ENCODE assay signal across 12 mouse cellular contexts in the genomic region with DNA sequence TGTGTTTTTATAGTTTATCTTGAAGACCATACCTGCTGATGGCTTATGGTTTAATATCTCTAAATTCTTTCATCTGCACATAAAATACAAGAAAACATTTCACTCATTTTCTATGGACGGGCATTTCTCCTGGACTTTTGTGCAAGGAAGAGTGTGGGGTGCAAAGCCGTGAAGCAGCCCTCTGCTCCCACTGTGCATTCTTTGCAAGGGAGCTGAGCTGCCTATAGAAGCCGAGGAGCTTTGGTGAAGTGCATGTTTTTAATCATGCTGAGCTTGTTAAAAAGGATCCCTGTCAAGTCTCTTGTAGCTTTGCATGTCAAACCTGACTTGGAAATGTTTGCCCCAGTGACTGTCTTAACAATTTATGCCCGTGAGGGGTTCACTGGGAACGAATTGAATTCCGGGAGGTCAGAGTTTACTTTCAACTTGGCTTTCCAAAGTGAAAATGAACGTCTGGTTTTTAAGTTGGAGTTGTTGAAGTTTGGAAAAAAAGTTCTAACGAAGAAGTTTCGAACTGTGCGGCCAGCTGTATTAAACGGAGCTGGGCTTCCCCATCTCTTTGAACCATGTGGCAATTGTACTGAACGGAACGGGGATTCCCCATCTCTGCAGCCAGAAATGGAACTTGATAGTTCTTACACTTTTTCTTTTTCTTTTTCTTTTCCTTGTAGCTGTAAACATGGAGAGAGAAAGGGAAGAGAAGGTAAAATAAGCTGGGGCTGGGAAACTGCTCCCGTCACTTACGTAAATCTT. TPM values are rescaled to one million over a fixed set of nuclear protein-coding genes. Genes with fewer than 3 reads are reported as not detected.
DNase-seq lines count a peak whose midpoint lies in the region; ATAC-seq and TF ChIP-seq lines count a peak whose summit lies in the region.
"Had no signal": no experiment of that assay in that cellular context is flagged by ENCODE, and none has a peak within 500 bp of the region (broad histone marks: within the 10 kb centered on the region; RNA-seq: fewer than 3 reads in every experiment).

No protein-coding gene starts in this region.

- peak overlapping the region; percentile 3 for H3K4me3 ChIP-seq in embryonic facial prominence, embryonic 14.5 days (ENCODE audit: low read depth, low read length)
- H3K4me3 ChIP-seq in limb, embryonic 14.5 days (replicated peaks; ENCODE audit: low read length) = no peak overlapping the region
- H3K4me3 ChIP-seq: gastrocnemius, adult 2 months; heart, embryonic 15.5 days had no signal

- TF ChIP-seq POLR2A in brain, embryonic 14.5 days (IDR thresholded peaks at IDR 0.05; ENCODE audit: borderline replicate concordance, extremely low read depth, insufficient read depth, insufficient read length, poor library complexity, severe bottlenecking) = no peak
- no peak for TF ChIP-seq POLR2A in limb, embryonic 14.5 days (IDR thresholded peaks at IDR 0.05; ENCODE audit: borderline replicate concordance, extremely low read depth, insufficient read depth, insufficient read length)

- peak overlapping the region; percentile 5; the same call in 1 of the 2 replicates for H3K9ac ChIP-seq in embryonic facial prominence, embryonic 14.5 days (ENCODE audit: low read depth, low read length)
- H3K9ac ChIP-seq in limb, embryonic 14.5 days (ENCODE audit: low read depth, low read length, severe bottlenecking) = no peak overlapping the region
- H3K9ac ChIP-seq: heart, embryonic 15.5 days had no signal

- peak; percentile 34 for DNase-seq in kidney, adult 9 months
- no peak for DNase-seq in kidney, postnatal 25 days
- DNase-seq in brain, embryonic 14.5 days (ENCODE audit: low read depth) = peak; percentile 50
- DNase-seq in embryonic facial prominence, embryonic 14.5 days (ENCODE audit: low spot score) = peak; percentile 80
- peak; percentile 58 for DNase-seq in limb, embryonic 14.5 days (ENCODE audit: low spot score)
- DNase-seq in adrenal gland, adult 2 months = no peak
- DNase-seq in c-Kit-positive CD71-positive TER-119-positive erythroid progenitor cells, embryonic 14.5 days (ENCODE audit: low spot score) = no peak
- DNase-seq: gastrocnemius, adult 2 months; lung, postnatal 4 days; right cerebral cortex, postnatal 25 days; thymus, adult 18-20 months had no signal

- peaks cover 10% of the 10 kb centered on the region; the same call in 1 of the 2 replicates for H3K4me1 ChIP-seq in embryonic facial prominence, embryonic 14.5 days (ENCODE audit: control insufficient read depth, insufficient read depth, low read length)
- H3K4me1 ChIP-seq in limb, embryonic 14.5 days (ENCODE audit: control insufficient read depth, insufficient read depth, low read length) = peaks cover 4% of the 10 kb centered on the region; the same call in 1 of the 2 replicates
- H3K4me1 ChIP-seq: heart, embryonic 15.5 days had no signal

- H3K4me2 ChIP-seq in embryonic facial prominence, embryonic 14.5 days (ENCODE audit: low read depth, low read length) = peak overlapping the region; percentile 44
- peak overlapping the region; percentile 14 for H3K4me2 ChIP-seq in limb, embryonic 14.5 days (replicated peaks; ENCODE audit: low read depth, low read length, severe bottlenecking)
- H3K4me2 ChIP-seq: heart, embryonic 15.5 days had no signal

- WGBS in embryonic facial prominence, embryonic 14.5 days = 21% methylated on average over 15 of the region's 15 CpGs
- WGBS in limb, embryonic 14.5 days = 21% methylated on average over 15 of the region's 15 CpGs

- TF ChIP-seq CTCF in brain, embryonic 14.5 days (IDR thresholded peaks at IDR 0.05; ENCODE audit: borderline replicate concordance, extremely low read depth, insufficient read depth, insufficient read length) = no peak

- H3K27me3 ChIP-seq in embryonic facial prominence, embryonic 14.5 days (replicated peaks; ENCODE audit: control insufficient read depth, insufficient read depth, low read length) = no peaks in the 10 kb centered on the region
- no peaks in the 10 kb centered on the region for H3K27me3 ChIP-seq in limb, embryonic 14.5 days (ENCODE audit: control insufficient read depth, insufficient read depth, low read length)
- H3K27me3 ChIP-seq: heart, embryonic 15.5 days had no signal

- H3K9me3 ChIP-seq in embryonic facial prominence, embryonic 14.5 days (ENCODE audit: control insufficient read depth, low read length) = no peaks in the 10 kb centered on the region
- no peaks in the 10 kb centered on the region for H3K9me3 ChIP-seq in limb, embryonic 14.5 days (ENCODE audit: control insufficient read depth, low read length)
- H3K9me3 ChIP-seq: heart, embryonic 15.5 days had no signal

- H3K27ac ChIP-seq in embryonic facial prominence, embryonic 14.5 days (replicated peaks; ENCODE audit: low read depth, low read length) = peak overlapping the region; percentile 42
- H3K27ac ChIP-seq in limb, embryonic 14.5 days (replicated peaks; ENCODE audit: low read depth, low read length) = 0 out of 2 replicates have a peak overlapping the region, but pooled peaks have one; percentile 35
- H3K27ac ChIP-seq: gastrocnemius, adult 2 months; heart, embryonic 15.5 days had no signal

- no peaks in the 10 kb centered on the region for H3K36me3 ChIP-seq in embryonic facial prominence, embryonic 14.5 days (ENCODE audit: control insufficient read depth, insufficient read depth, low read length)
- no peaks in the 10 kb centered on the region for H3K36me3 ChIP-seq in limb, embryonic 14.5 days (ENCODE audit: control insufficient read depth, insufficient read depth, low read length)
- H3K36me3 ChIP-seq: heart, embryonic 15.5 days had no signal

- ATAC-seq in embryonic facial prominence, embryonic 14.5 days (ENCODE audit: low read depth) = peak; percentile 70; the same call in 1 of the 2 replicates
- 0 out of 2 replicates have a peak, but pooled peaks have one; percentile 50 for ATAC-seq in limb, embryonic 14.5 days (ENCODE audit: low FRiP score, low read depth)

RNA-seq across cellular contexts. Expression of a gene that starts 22.8 kb away (rescaled TPM):
- polyA plus RNA-seq in brain, embryonic 14.5 days (2012; rRNA removed) = 22.4 and 32.2 TPM in 2 replicates
- polyA plus RNA-seq in embryonic facial prominence, embryonic 14.5 days (2014; fragmentation: Nextera tagmentation; extraction: Ambion mirVana) = 12.9 and 14.9 TPM in 2 replicates
- polyA plus RNA-seq in limb, embryonic 14.5 days (2012; rRNA removed) = 16.6 and 18.8 TPM in 2 replicates
- polyA plus RNA-seq in limb, embryonic 14.5 days (2014; fragmentation: Nextera tagmentation; extraction: Ambion mirVana) = 13.4 and 14.5 TPM in 2 replicates
- total RNA-seq in adrenal gland, adult 2 months (2021) = 1 to 10 TPM; 3.7 to 4.3 TPM
- 1.5 and 2.2 TPM in 2 replicates for polyA plus RNA-seq in adrenal gland, adult 2 months (2012; rRNA removed)

Comparison
In these comparisons a context has a peak if more than half of its experiments do, and no peak if none do; other contexts are left out.
1. DNase-seq: peak in kidney, adult 9 months (single experiment), brain, embryonic 14.5 days (single experiment), embryonic facial prominence, embryonic 14.5 days (single experiment) and limb, embryonic 14.5 days (single experiment); none in kidney, postnatal 25 days (0 of 2), adrenal gland, adult 2 months (single experiment) and c-Kit-positive CD71-positive TER-119-positive erythroid progenitor cells, embryonic 14.5 days (single experiment).